Mouse (Mus musculus) forebrain, embryonic 13.5 days (tissue): ENCODE measurements at regions not wholly inside any gene's neighbourhood (a gene's known extent, or its start where the extent isn't known, plus 50 kb on each side); places are given as distances from the start of the nearest gene placed in this dataset.
A peak's percentile ranks its signal among the peaks of the same experiment; 100 is the strongest.

Experiments
- ATAC-seq: fragments of 200-750 bp; cut with Nextera tagmentation; 2 replicates; pipeline ENCODE4 v1.8.0; 2017
- H3K27ac ChIP-seq: fragments of 300-500 bp; sonication (generic); 2 replicates; pipeline ENCODE4 v1.5.1; 2015; ENCODE audit warnings: inconsistent platforms, mild to moderate bottlenecking, moderate library complexity
- H3K27me3 ChIP-seq: fragments of 300-500 bp; sonication (generic); 2 replicates; pipeline ENCODE4 v1.6.1; 2015; ENCODE audit warnings: mild to moderate bottlenecking, inconsistent platforms
- H3K36me3 ChIP-seq: fragments of 300-500 bp; sonication (generic); 2 replicates; pipeline ENCODE4 v1.6.1; 2015; ENCODE audit warnings: mild to moderate bottlenecking, inconsistent platforms; ENCODE audit not compliant: poor library complexity, severe bottlenecking
- H3K4me1 ChIP-seq: fragments of 300-500 bp; sonication (generic); 2 replicates; pipeline ENCODE4 v1.6.1; 2015; ENCODE audit warnings: inconsistent platforms
- H3K4me2 ChIP-seq: fragments of 300-500 bp; sonication (generic); 2 replicates; pipeline ENCODE4 v1.6.1; 2015; ENCODE audit warnings: inconsistent platforms, mild to moderate bottlenecking, moderate library complexity
- H3K4me3 ChIP-seq: fragments of 300-500 bp; sonication (generic); 2 replicates; pipeline ENCODE4 v1.5.1; 2015; ENCODE audit warnings: mild to moderate bottlenecking, inconsistent platforms
- H3K9ac ChIP-seq: fragments of 300-500 bp; sonication (generic); 2 replicates; pipeline ENCODE4 v1.6.1; 2015; ENCODE audit warnings: mild to moderate bottlenecking, inconsistent platforms
- H3K9me3 ChIP-seq: fragments of 300-500 bp; sonication (generic); replicated peaks from 2 replicates; pipeline ENCODE4 v1.6.1; 2016; ENCODE audit warnings: inconsistent platforms
- WGBS: fragments of 180-500 bp; shearing (Covaris S2); methylation state at CpG from one replicate; pipeline ENCODE4 v1.1.7; 2015; 5-methylcytosine and 5-hydroxymethylcytosine counted together

DNA sequence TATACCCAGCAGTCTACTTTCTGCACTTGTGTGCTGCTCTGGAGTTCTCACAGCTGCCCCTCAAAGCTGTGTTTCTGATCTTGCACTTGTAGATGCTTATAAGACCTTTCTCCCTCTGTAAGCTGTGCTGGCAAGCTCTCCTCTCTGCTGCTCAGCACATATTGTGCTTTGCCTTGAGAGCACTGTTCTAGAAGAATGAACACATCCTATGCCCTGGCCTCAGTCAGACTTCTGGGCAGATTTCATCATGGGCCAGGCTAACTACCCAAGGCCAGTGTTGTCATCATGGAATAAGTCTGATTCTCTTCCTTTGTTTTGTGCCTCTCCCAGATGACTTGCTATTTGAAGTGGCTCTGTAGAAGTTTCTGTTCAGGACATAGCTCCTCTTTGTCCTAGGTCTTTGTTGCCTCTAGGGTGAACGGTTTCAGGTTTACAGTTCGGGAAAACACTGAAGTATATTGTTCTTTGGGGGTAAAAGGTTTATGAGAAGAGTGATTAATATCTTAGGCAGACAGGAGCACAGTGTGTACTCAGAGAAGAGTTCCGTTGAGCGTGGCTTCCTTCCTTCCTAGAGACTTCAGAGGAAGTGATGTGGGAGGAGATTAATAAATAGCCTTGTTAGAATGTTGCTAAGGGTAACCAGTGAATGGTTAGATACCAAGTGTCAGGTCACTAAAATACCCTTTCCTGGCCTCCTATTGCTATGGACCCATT lies 70.8 kb downstream of the Pcdh18 start:
- H3K9ac ChIP-seq = no peak overlapping the region
- no peaks in the 10 kb centered on the region for H3K4me1 ChIP-seq
- H3K36me3 ChIP-seq = no peaks in the 10 kb centered on the region
- H3K27me3 ChIP-seq = no peaks in the 10 kb centered on the region
- H3K4me3 ChIP-seq = no peak overlapping the region
- no peak for ATAC-seq
- WGBS = 71% methylated on average over 4 of the region's 4 CpGs
- H3K27ac ChIP-seq = no peak overlapping the region
- H3K9me3 ChIP-seq = no peaks in the 10 kb centered on the region
- no peak overlapping the region for H3K4me2 ChIP-seq

DNA sequence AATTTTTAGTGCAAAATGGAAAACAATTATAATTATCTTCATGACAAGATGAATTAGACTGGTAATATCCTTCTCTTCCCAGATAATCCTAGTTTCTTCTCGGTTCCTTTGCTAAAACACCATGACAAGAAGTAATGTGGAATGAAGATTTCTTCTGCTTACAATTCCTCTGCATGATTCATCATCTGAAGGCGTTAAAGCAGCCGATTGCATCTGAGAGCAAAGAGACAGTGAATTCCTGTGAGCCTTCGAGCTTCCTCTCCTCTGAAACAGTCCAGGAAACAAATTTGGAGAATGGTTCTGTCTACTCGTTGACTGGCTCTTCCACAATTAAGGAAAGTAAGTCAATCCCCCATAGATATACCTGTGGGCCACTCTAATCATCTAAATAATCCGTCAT lies 82.2 kb downstream of the Pcdh18 start:
- WGBS = 92% methylated on average over 6 of the region's 6 CpGs
- no peaks in the 10 kb centered on the region for H3K36me3 ChIP-seq

DNA sequence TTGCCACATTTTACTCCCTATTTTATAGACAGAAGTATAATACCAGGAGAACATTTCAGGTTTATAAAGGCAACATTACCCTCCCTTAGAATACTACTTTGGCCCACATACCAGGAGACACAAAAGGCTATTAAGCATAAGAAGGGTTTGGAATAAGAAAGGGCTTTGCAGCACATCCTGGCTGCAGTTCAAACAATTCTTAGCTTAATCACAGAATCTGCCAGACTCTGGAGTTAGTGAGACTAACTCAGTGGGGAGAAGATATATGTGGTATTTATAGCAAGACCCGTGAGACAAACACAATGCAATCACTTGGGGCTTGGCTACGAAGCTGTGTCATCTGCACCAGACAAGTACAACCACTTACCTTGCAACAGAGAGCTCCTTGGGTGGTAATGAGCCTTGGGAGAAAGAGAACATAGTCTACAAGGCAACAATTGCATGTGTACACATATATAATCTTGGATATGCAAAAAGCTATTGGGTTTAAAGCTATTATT lies 84.4 kb downstream of the Pcdh18 start:
- peak; percentile 55 for ATAC-seq
- 20% methylated on average over 2 of the region's 2 CpGs for WGBS
- no peak overlapping the region for H3K27ac ChIP-seq
- H3K4me3 ChIP-seq = no peak overlapping the region
- H3K27me3 ChIP-seq = no peaks in the 10 kb centered on the region
- no peaks in the 10 kb centered on the region for H3K9me3 ChIP-seq
- H3K9ac ChIP-seq = no peak overlapping the region
- H3K36me3 ChIP-seq = no peaks in the 10 kb centered on the region
- H3K4me2 ChIP-seq = no peak overlapping the region
- H3K4me1 ChIP-seq = peaks cover 4% of the 10 kb centered on the region

More for the DNA sequence above, 82.2 kb downstream of the Pcdh18 start:
- Histone ChIP-seq H3K4me3 (no peak overlapping the region), H3K4me2 (no peak overlapping the region), H3K9me3 (no peaks in the 10 kb centered on the region), H3K4me1 (peaks cover 4% of the 10 kb centered on the region), H3K27me3 (no peaks in the 10 kb centered on the region), H3K27ac (no peak overlapping the region), H3K9ac (no peak overlapping the region)
- no peak for ATAC-seq

DNA sequence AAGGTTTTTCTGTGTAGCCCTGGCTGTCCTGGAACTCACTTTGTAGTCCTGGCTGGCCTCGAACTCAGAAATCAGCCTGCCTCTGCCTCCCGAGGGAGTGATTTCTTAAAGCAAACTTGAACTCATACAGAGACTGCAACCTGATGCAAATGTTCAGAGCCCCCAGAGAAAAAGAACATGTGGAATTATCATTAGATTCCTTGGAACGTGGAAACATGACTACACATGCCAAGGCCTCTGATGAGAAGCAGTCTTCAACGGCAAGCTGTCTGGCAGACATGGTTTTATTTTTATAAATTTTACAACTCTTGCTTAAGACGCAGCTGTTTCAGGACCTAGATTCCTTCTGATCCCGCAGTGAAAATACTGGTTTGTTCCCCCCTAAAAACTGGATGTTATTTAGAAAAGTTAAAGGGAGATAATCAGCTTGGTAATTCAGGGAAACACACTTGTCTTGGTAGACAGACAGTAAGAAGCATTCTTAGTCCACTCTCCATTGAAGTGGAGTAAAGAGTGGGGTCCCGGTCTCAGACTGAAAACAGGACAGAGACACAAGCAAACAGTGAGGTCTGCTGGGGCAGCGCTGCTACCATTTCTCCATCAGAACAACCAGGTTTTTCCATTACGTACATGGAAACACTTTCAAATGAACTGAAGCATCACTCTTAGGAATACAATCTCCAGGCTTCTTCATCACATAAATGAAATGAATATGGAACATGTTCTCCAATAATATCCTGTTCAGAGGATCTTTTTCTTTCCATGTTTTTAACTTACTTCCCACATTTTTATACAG lies 89.4 kb downstream of the Pcdh18 start:
- H3K4me2 ChIP-seq = no peak overlapping the region
- H3K36me3 ChIP-seq = no peaks in the 10 kb centered on the region
- no peak overlapping the region for H3K27ac ChIP-seq
- H3K4me3 ChIP-seq = no peak overlapping the region
- WGBS = 92% methylated on average over 9 of the region's 9 CpGs
- H3K27me3 ChIP-seq = no peaks in the 10 kb centered on the region
- H3K9ac ChIP-seq = no peak overlapping the region
- H3K9me3 ChIP-seq = no peaks in the 10 kb centered on the region
- peaks cover 2% of the 10 kb centered on the region for H3K4me1 ChIP-seq
- ATAC-seq = no peak

DNA sequence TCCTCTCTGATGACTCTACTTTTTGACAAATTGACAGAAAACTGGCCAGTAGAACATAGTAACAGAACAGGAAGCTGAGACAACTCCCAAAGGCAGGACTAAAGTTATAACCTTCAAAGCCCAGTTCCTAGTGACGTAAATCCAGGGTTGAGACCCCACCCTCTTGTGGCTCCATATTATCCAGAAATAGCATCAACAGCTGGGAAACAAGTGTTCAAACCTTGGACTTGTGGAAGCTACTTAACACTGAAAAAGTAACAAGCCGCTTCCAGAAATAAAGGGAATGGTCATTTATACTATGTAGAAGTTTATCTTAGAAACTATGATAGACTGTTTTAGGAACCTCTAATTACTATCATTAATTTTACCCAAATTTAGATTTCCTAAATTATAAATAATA lies 90.6 kb downstream of the Pcdh18 start:
- WGBS = 92% methylated on average over 2 of the region's 2 CpGs
- Histone ChIP-seq H3K4me3 (no peak overlapping the region), H3K9ac (no peak overlapping the region), H3K4me1 (no peaks in the 10 kb centered on the region), H3K9me3 (no peaks in the 10 kb centered on the region), H3K27me3 (no peaks in the 10 kb centered on the region), H3K4me2 (no peak overlapping the region), H3K27ac (no peak overlapping the region), H3K36me3 (no peaks in the 10 kb centered on the region)
- no peak for ATAC-seq

DNA sequence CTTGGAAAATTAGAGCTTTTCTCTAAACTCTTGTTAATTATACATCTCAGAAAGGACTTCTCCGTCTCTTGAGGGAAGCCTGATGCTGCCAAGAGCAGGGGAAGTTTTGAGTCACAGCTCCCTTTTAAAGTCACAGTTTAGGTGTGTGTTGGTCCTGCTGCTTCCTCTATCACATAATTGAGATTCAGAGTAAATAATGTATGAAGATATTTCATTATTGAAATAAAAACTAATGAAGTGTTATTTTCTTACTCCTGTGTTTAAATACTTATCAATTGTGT lies 108.3 kb downstream of the Pcdh18 start:
- Histone ChIP-seq H3K9ac (no peak overlapping the region), H3K4me1 (no peaks in the 10 kb centered on the region), H3K27me3 (no peaks in the 10 kb centered on the region), H3K4me2 (no peak overlapping the region), H3K36me3 (no peaks in the 10 kb centered on the region), H3K27ac (no peak overlapping the region), H3K9me3 (no peaks in the 10 kb centered on the region), H3K4me3 (no peak overlapping the region)
- 61% methylated on average over 1 of the region's 1 CpGs for WGBS
- ATAC-seq = no peak

DNA sequence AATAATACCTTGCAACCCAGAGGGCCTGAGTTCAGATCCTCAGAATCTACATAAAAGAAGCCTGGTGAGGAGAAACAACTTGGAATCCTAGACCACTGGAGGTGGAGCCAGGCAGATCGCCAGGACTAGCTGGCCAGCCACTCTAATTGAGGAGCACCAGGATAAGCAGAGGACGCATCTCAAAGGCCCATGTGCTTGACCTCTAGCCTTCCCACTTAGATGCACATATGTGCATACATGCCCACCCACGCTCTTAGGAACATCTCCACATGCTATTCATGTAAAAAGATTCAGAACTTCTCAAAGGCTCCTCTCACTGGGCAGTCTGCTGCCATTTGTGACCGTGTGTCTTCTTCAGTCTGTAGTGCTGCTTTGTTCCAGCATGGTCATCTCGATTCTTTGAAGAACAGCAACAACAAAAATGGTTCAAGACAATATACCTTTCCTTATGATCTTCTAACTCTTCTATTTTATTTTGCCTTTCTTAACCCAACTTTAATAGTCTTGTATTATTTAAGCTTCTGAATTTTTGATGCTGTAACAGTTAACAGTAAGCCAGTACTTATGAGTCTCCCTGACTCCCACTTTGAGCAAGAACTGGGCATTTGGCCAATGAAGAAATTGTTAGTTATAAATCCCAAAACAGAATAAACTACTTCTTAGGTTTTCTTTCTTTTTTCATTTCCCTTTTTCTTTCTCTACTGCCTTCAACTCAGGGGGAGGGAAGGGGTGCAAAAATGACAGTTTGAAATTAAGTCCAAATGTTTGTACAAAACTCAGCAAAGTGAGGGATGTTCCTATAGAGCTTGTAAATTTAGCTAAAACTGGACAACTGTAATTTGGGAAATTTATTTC lies 108.9 kb downstream of the Pcdh18 start:
- no peak for ATAC-seq
- Histone ChIP-seq H3K36me3 (no peaks in the 10 kb centered on the region), H3K4me1 (no peaks in the 10 kb centered on the region), H3K4me3 (no peak overlapping the region), H3K4me2 (no peak overlapping the region), H3K27ac (no peak overlapping the region), H3K27me3 (no peaks in the 10 kb centered on the region), H3K9ac (no peak overlapping the region), H3K9me3 (no peaks in the 10 kb centered on the region)
- 78% methylated on average over 5 of the region's 5 CpGs for WGBS

DNA sequence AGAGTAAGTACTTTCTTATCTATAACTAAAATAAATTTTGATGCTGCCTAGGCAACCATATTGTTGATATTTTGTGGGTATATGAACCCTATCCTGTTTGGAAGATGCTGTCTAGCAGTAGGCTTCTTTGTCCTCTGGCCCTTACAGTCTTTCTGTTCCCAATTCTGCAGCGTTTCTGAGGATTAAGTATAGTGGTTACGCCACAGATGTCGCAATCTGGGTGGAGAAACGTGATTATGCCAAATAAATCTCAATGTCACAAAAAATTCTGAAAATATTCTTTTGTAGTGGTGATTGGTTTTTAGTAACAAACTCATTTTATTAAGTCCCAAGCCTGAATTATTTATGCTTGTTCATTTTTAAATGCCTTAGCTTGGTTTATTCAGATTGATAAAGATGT lies 112.1 kb downstream of the Pcdh18 start:
- Histone ChIP-seq H3K4me3 (no peak overlapping the region), H3K27ac (no peak overlapping the region), H3K36me3 (no peaks in the 10 kb centered on the region), H3K4me1 (peaks cover 15% of the 10 kb centered on the region), H3K9me3 (no peaks in the 10 kb centered on the region), H3K4me2 (no peak overlapping the region), H3K27me3 (no peaks in the 10 kb centered on the region), H3K9ac (no peak overlapping the region)
- WGBS = 92% methylated on average over 4 of the region's 4 CpGs
- ATAC-seq = no peak

DNA sequence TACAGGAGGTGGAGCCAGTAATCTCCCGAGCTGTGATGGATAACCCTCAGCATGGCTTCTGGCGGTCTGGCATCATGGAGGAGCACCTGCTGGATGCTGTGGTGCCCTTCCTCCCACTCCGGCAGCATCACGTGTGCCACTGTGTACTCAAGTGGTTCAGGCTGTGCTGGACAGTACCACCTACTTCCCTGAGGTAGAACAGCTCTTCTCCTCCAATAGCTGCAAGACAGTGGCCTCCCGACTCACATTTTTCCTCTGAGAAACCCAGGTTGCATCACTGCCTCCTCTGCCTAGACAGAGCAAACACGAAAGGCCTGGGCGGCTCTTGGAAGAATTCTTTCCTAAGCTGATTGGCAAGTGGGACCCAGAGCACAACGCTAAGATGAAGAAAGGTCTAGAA lies 113.3 kb downstream of the Pcdh18 start:
- no peak overlapping the region for H3K27ac ChIP-seq
- H3K36me3 ChIP-seq = no peaks in the 10 kb centered on the region
- peaks cover 15% of the 10 kb centered on the region for H3K4me1 ChIP-seq
- no peak overlapping the region for H3K4me3 ChIP-seq
- no peaks in the 10 kb centered on the region for H3K9me3 ChIP-seq
- no peaks in the 10 kb centered on the region for H3K27me3 ChIP-seq
- no peak for ATAC-seq
- 93% methylated on average over 8 of the region's 8 CpGs for WGBS
- no peak overlapping the region for H3K9ac ChIP-seq
- H3K4me2 ChIP-seq = no peak overlapping the region

DNA sequence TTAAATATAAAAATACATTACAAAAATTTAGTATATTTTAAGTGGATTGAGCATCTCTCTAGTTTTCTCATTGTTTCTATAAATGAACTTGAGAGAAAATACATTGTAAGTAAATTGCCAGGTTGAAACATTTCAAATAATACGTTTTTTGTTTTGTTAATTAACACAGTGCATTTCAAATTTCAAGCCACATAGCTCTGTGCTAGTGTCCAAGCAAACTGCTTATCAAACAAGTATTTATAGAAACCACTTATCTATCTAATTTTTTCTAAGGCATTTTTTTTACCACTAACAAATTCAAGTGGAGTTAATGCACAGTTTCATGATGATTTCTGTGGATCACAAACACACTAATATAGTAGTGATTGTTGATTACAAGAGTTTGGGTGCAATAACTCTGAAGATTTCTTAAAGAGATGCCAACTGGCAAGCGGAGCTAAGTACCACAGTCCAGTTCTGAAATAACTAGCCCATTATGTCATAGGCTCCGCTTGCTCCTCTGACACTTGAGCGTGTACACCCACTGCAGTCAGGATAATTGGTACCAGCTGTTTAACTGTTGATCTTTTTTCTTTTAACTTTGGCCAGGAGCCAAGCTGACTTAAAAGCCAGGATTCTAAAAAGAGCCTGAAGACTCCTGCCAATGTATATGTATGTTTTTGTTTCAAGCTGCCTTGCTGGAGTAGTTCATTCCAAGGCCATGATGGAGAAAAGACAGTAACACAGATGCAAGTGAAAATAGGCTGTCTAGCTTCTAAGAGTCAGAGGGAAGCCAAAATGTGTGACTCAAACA lies 115.0 kb downstream of the Pcdh18 start:
- Histone ChIP-seq H3K27ac (no peak overlapping the region), H3K27me3 (no peaks in the 10 kb centered on the region), H3K4me2 (no peak overlapping the region), H3K36me3 (no peaks in the 10 kb centered on the region), H3K4me3 (no peak overlapping the region), H3K9ac (no peak overlapping the region), H3K4me1 (peaks cover 15% of the 10 kb centered on the region), H3K9me3 (no peaks in the 10 kb centered on the region)
- WGBS = 18% methylated on average over 4 of the region's 4 CpGs
- ATAC-seq = peak; percentile 98

DNA sequence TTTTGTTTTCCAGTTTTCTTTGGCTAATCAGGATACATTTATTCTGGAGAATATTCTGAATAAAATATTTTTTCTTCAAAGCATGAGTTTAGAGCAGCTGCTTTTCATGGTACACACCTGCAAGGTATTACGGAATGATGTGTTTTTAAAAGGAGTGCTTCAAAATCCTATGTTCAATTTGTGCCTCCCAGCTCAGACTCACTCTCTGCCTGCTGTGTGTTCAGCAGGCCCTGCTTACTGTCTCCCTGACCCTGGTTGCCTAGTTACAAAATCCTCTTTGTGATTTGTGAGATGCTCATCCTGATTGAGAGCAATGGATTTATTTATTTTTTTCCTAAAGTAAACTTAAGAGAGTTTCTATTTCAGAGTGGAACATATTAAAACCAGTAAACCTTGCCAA lies 115.7 kb downstream of the Pcdh18 start:
- WGBS = 52% methylated on average over 1 of the region's 1 CpGs
- no peak overlapping the region for H3K4me2 ChIP-seq
- peak; percentile 39; the same call in 1 of the 2 replicates for ATAC-seq

More for the DNA sequence above, 115.7 kb downstream of the Pcdh18 start:
- Histone ChIP-seq H3K4me3 (no peak overlapping the region), H3K27ac (no peak overlapping the region), H3K9me3 (no peaks in the 10 kb centered on the region), H3K27me3 (no peaks in the 10 kb centered on the region), H3K9ac (no peak overlapping the region), H3K4me1 (peaks cover 15% of the 10 kb centered on the region), H3K36me3 (no peaks in the 10 kb centered on the region)
